Mouse (Mus musculus): ENCODE data around the gene Pim3.

The Pim3 gene

DNA sequence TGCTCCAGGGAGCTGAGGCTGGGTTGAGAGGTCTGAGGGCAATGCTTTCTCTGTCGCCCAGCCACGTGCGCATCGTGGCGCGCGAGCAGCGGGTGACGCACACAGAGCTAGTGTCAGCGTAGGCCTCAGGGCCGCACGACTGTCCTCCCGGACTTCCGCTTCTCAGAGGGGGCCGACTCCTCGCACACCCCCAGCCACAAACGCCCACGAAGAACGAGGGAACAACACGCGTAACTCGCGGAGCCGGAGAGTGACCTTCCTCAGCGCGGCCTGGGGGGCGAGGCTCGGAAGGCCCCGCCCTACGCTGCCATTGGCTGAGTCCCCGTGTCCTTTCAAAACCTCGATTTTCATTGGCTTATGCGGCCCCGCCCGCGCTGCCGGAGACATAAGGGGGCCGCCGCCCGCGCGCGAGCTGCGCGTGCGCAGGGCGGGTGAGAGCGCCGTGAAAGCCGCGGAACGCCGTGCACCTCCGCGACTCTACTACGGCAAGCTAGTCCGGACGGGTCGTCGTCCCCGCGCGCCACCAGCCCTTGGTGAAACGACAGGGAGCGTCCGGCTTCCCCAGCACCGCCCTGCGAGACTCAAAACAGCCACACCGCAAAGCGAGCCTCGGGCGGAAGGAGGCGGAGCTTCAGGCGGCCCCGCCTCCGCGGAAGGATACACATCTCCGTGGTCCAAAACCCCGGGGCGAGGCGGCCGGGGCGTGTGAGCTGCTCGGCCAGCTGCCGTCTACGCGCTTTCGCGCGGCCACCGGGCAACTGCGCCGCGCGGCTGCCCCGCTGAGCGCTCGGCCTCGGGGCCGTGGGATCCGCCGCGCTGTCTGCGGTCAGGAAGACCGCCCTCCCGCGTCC, at the start of gene Pim3:
Pim3 (plus strand) TSS at position 415 of the 851 bp plus-strand sequence.
- CTCF ChIA-PET = interaction anchor here (0.6 to 1.8 kb wide), 19 partner anchors 9 to 348 kb away, joined by 3 to 17 read pairs (median 4); no protein-coding TSS in a partner anchor
- POLR2A ChIA-PET = interaction anchor here (0.5 to 14.2 kb wide), 102 partner anchors 8 to 512 kb away, joined by 3 to 252 read pairs (median 5); partner anchors contain the start of genes Alg12 (in 3 of the 4), Creld2 (in 2 of the 4), Hdac10 (in 2 of the 4) and Ppp6r2 (in 2 of the 4)

DNA sequence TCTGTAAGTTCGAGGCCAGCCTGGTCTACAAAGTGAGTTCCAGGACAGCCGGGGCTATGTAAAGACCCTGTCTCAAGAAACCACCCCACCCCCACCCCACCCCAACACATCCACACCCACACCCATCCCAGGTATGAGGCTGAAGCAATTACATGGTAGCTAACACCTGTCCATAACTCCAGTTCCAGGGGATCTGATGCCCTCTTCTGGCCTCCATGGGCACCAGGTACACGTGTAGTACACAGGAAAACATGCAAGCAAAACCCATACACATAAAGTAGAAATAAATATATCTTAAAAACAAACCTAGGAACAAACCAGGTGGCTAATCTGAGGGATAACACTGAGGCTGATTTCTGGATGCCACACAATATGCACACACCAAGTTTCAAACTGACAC, 48.7 kb upstream of the Pim3 start:
- POLR2A ChIA-PET = interaction anchor here in 3 of 4 experiments (0.5 to 1.7 kb wide), 5 partner anchors 11 to 369 kb away, joined by 3 to 7 read pairs (median 3); partner anchors contain the start of genes Panx2 (in 1 of the 3) and Zbed4 (in 1 of the 3)

GRCm38 (mm10) chr15:88813873-88814272, 48.1 kb upstream of the Pim3 start:
- POLR2A ChIA-PET = interaction anchor here in 3 of 4 experiments (0.9 to 1.7 kb wide), 5 partner anchors 12 to 184 kb away, joined by 3 to 7 read pairs (median 3); partner anchors contain the start of gene Zbed4 (in 1 of the 3)

More for the DNA sequence above, 48.7 kb upstream of the Pim3 start:
- CTCF ChIA-PET = interaction anchor here in 1 of 4 experiments (2.1 kb wide), 1 partner anchor 11 kb away, joined by 6 read pairs; no protein-coding TSS in a partner anchor

GRCm38 (mm10) chr15:88814411-88815047, 47.5 kb upstream of the Pim3 start:
- ChIA-PET CTCF (interaction anchor here (0.5 to 2.1 kb wide), 16 partner anchors 9 to 313 kb away, joined by 3 to 23 read pairs (median 4); no protein-coding TSS in a partner anchor), POLR2A (interaction anchor here in 3 of 4 experiments (0.5 to 1.8 kb wide), 11 partner anchors 12 to 185 kb away, joined by 3 to 7 read pairs (median 3); no protein-coding TSS in a partner anchor)

More at GRCm38 (mm10) chr15:88813873-88814272, 48.1 kb upstream of the Pim3 start:
- CTCF ChIA-PET = interaction anchor here in 2 of 4 experiments (1.1 to 2.1 kb wide), 4 partner anchors 12 to 53 kb away, joined by 3 to 6 read pairs (median 4); no protein-coding TSS in a partner anchor

GRCm38 (mm10) chr15:88815196-88815700, 46.7 kb upstream of the Pim3 start:
- ChIA-PET CTCF (interaction anchor here in 2 of 4 experiments (1.1 to 2.1 kb wide), 10 partner anchors 10 to 312 kb away, joined by 3 to 10 read pairs (median 5); no protein-coding TSS in a partner anchor), POLR2A (interaction anchor here in 3 of 4 experiments (0.8 to 1.8 kb wide), 8 partner anchors 11 to 109 kb away, joined by 3 to 5 read pairs (median 3); no protein-coding TSS in a partner anchor)

GRCm38 (mm10) chr15:88819026-88819905, 42.7 kb upstream of the Pim3 start, which contains the start of the genes Alg12 and Creld2:
Alg12 (minus strand) TSS chr15:88819318.
Creld2 (plus strand) TSS chr15:88819646.
- POLR2A ChIA-PET = interaction anchor here (0.6 to 3.5 kb wide), 62 partner anchors 9 to 694 kb away, joined by 3 to 19 read pairs (median 4); partner anchors contain the start of genes Pim3 (in 3 of the 4), Tubgcp6 (in 2 of the 4) and Zbed4 (in 2 of the 4)
- CTCF ChIA-PET = interaction anchor here (0.6 to 2.5 kb wide), 13 partner anchors 9 to 699 kb away, joined by 3 to 13 read pairs (median 4); partner anchors contain the start of genes Hdac10 (in 1 of the 4) and Ppp6r2 (in 1 of the 4)

DNA sequence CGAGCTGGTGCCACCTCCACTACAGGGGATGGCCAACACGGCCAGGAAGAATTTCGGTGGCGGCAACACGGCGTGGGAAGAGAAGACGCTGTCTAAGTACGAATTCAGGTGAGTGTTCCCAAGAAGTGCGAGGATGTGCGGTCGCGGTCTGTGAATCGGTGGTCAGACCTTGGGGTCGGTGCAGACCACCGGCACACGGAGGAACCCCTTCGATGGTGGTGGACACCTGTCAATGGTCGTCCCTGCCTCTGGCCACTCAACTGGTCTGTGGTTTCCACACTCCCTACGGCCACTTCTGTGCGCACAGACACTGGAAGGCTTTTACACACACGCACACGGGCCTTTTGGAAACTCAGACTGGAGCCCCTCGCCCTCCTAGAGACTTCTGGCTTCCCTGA, 42.1 kb upstream of the Pim3 start:
- ChIA-PET POLR2A (interaction anchor here in 3 of 4 experiments (0.6 to 3.5 kb wide), 17 partner anchors 11 to 358 kb away, joined by 3 to 19 read pairs (median 5); partner anchors contain the start of genes Tubgcp6 (in 1 of the 3) and Zbed4 (in 1 of the 3)), CTCF (interaction anchor here in 3 of 4 experiments (0.6 to 2.5 kb wide), 3 partner anchors 8 to 102 kb away, joined by 3 to 13 read pairs (median 7); no protein-coding TSS in a partner anchor)

DNA sequence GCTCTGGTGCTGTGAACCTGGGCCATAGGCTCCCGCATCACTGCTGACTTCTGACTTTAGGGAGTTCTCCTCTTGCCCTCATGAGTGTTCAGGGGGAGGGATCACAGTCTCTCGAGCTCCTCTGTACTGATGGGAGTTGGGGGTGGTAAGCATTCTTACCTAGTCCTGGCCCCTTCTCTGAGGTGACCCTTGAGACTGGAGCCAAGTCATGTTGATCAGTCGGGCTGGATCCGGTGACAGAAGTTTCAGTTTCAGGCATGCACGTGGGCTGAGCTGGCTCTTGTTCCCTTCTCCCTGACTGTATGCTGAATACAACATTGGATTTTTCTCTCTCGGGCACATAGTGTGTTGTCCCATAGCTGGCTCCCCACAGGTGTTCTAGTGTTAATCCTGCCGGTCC, 40.6 kb upstream of the Pim3 start:
- CTCF ChIA-PET = interaction anchor here in 3 of 4 experiments (0.7 to 1.0 kb wide), 3 partner anchors 20 to 55 kb away, joined by 3 to 6 read pairs (median 4); no protein-coding TSS in a partner anchor
- POLR2A ChIA-PET = interaction anchor here in 3 of 4 experiments (0.6 to 1.6 kb wide), 9 partner anchors 16 to 122 kb away, joined by 3 to 4 read pairs (median 3); partner anchors contain the start of gene Pim3 (in 1 of the 3)

GRCm38 (mm10) chr15:88822513-88822912, 39.5 kb upstream of the Pim3 start:
- ChIA-PET POLR2A (interaction anchor here in 2 of 4 experiments (0.9 to 1.2 kb wide), 3 partner anchors 40 to 120 kb away, joined by 3 read pairs; partner anchors contain the start of gene Pim3 (in 1 of the 2)), CTCF (interaction anchor here in 2 of 4 experiments (0.6 to 1.0 kb wide), 2 partner anchors 54 to 374 kb away, joined by 3 to 4 read pairs; partner anchors contain the start of gene Dennd6b (in 1 of the 2))

- CTCF ChIA-PET = no interaction called here
- POLR2A ChIA-PET = interaction anchor here in 3 of 4 experiments (0.6 to 1.2 kb wide), 4 partner anchors 50 to 162 kb away, joined by 3 to 4 read pairs (median 3); no protein-coding TSS in a partner anchor
These were observed 38.6 kb upstream of the Pim3 start for GRCm38 (mm10) chr15:88823376-88823775.

DNA sequence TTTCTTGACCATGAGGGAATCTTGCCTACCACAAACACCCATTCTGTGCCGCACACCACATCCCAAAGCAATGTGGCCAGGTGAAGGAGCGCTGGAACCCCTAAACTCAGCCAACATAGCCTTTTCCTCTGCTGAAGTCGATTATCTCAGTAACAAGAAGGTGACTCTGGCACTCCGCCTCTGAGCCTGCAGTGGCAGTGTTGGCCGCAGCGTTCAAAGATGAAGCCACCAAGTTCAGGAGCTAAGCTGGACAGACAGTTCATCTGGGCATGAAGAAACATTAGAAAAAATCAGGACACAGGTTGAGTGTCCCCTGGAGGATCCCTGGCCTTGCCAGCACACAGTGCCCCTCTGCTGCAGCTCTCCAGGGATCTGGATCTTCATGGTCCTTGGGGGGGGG, 34.5 kb upstream of the Pim3 start:
- ChIA-PET CTCF (interaction anchor here (0.5 to 3.0 kb wide), 93 partner anchors 8 to 488 kb away, joined by 3 to 43 read pairs (median 4); partner anchors contain the start of genes Hdac10 (in 3 of the 4), Pim3 (in 3 of the 4), Alg12 (in 2 of the 4) and Mov10l1 (in 2 of the 4)), POLR2A (interaction anchor here (0.6 to 6.0 kb wide), 42 partner anchors 9 to 530 kb away, joined by 3 to 33 read pairs (median 4); partner anchors contain the start of genes Pim3 (in 3 of the 4), Alg12 (in 2 of the 4), Creld2 (in 1 of the 4) and Hdac10 (in 1 of the 4))

DNA sequence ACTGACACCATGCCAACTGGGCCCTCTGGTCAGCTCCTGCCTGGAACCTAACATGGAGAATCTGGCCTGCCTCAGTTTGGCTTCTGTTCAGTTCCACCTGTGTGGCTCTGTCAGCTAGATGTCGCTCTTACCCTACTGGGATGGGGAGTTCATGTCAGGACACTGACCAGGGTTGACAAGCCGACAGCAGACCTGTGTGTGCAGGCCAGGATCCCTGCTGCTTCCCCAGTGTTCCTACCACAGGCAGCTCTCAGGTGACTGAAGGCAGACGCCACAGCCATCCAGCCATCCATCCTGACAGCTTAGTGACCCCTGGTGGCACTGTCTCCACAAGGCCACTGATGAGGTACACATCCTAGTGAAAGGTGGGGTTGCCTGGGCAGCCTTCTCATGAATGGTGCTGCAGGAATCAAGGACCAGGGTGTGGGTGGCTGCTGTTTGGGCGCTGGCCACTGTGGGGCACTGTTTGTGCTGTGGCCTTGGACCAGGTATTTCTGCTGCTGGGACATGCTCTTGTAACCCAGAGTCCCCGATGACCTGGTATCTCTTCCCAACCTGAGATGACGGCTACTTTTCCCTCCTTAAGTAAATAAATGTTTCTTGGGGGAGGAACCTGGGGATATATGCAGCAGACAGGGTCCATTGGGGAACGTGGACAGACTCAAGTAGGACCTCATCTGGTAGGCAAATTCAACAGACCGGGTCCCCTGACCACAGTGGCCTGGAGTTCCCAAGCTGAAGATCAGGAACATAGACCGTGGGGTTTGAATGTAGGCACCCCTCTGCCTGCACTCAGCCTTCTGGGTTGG, 33.8 kb upstream of the Pim3 start:
- CTCF ChIA-PET = interaction anchor here (0.5 to 3.0 kb wide), 93 partner anchors 9 to 487 kb away, joined by 3 to 43 read pairs (median 4); partner anchors contain the start of genes Hdac10 (in 3 of the 4), Pim3 (in 3 of the 4), Alg12 (in 2 of the 4) and Mov10l1 (in 2 of the 4)
- POLR2A ChIA-PET = interaction anchor here (0.6 to 6.0 kb wide), 42 partner anchors 8 to 530 kb away, joined by 3 to 33 read pairs (median 5); partner anchors contain the start of genes Pim3 (in 3 of the 4), Alg12 (in 2 of the 4), Creld2 (in 1 of the 4) and Hdac10 (in 1 of the 4)

DNA sequence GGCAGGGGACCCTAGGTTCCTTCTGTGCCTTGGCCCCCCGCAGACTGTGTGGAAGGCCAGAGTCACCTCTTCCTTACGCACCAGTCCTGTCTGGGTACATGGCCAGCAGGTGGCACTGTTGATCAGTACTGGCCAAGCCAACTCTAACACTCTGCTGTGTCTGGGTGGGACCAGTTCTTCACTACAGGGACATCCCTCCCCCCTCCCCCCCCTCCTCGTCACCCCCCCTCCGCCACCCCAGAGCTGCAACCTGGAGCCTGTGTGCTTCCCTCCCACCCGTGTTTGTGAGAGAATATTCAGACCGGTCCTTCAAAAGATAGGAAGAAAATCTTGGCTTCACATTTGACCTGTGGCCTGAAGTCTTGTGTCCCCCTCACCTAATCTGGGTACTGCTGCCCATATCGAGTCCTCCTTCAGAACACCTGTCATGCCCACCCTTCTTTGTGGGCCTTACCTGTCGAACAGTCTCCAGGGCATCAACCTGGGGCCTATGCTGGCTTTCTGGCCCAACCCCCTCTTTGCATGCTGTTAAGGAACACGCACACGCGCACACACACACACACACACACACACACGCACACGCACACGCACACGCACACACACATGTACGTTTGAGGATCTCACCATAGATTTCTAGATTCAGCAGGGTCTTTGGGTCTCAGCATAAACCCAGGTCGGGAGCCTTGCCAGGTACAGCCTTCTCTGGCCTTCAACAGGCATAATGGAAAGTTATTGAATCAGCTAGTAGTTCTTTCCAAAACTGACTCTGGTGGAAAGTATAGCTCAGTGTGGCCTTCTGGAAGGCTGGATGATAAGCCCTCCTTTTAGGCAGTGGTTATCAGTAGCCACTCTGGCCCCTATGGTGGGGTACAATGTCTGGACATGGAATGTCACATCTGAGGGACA, 32.9 kb upstream of the Pim3 start:
- POLR2A ChIA-PET = interaction anchor here in 3 of 4 experiments (1.4 to 6.0 kb wide), 15 partner anchors 8 to 92 kb away, joined by 4 to 33 read pairs (median 8); partner anchors contain the start of gene Pim3 (in 3 of the 3)
- CTCF ChIA-PET = interaction anchor here (0.7 to 3.0 kb wide), 30 partner anchors 10 to 486 kb away, joined by 3 to 35 read pairs (median 5); partner anchors contain the start of genes Alg12 (in 3 of the 4), Creld2 (in 1 of the 4), Hdac10 (in 1 of the 4) and Mapk12 (in 1 of the 4)

All from embryonic stem cell, embryonic (primary cell).